Mouse (Mus musculus) megakaryocyte-erythroid progenitor cell, adult 5-6 weeks (primary cell): ENCODE data around the gene Dnajb5. TPM values are rescaled to one million over a fixed set of nuclear protein-coding genes. Genes with fewer than 3 reads are reported as not detected.

Source experiments
- total RNA-seq, 2 experiments: library from RNA; stranded (forward) in 1 of 2; stranded (reverse) in 1 of 2; fragments of 200-1000, 215-1000 nt in 1 of 2; fragments of >200 nt in 1 of 2; fragmentation: Nextera tagmentation in 1 of 2; gene quantifications; 2 replicates each; pipeline ENCODE4 v1.2.3; 2014 to 2017

Dnajb5 gene
- total RNA-seq, 2 experiments from 2014 or later: 0.09 to 2.2 TPM

Other genes with a start within 250 kb of the Dnajb5 start
- not detected in 2 replicates for gene 4930578G10Rik, start 214.3 kb upstream of the Dnajb5 start, total RNA-seq (2014; fragmentation: Nextera tagmentation)
- not detected in 2 replicates for gene 4930578G10Rik, start 214.3 kb upstream of the Dnajb5 start, total RNA-seq (2017)
- gene Ccl19, start 193.2 kb upstream of the Dnajb5 start, total RNA-seq (2014; fragmentation: Nextera tagmentation): not detected in 2 replicates
- not detected in 2 replicates for gene Ccl19, start 193.2 kb upstream of the Dnajb5 start, total RNA-seq (2017)
- not detected in 2 replicates for gene Ccl21a, start 175.8 kb upstream of the Dnajb5 start, total RNA-seq (2014; fragmentation: Nextera tagmentation)
- not detected in 2 replicates for gene Ccl21a, start 175.8 kb upstream of the Dnajb5 start, total RNA-seq (2017)
- 0.94 TPM in 1 of 2 replicates, not detected in the other for gene Fam205a1, start 95.9 kb upstream of the Dnajb5 start, total RNA-seq (2014; fragmentation: Nextera tagmentation)
- not detected in 2 replicates for gene Fam205a1, start 95.9 kb upstream of the Dnajb5 start, total RNA-seq (2017)
- not detected in 2 replicates for gene Gm12394, start 93.0 kb upstream of the Dnajb5 start, total RNA-seq (2014; fragmentation: Nextera tagmentation)
- gene Gm12394, start 93.0 kb upstream of the Dnajb5 start, total RNA-seq (2017): not detected in 2 replicates
- gene Fam205c, start 75.6 kb upstream of the Dnajb5 start, total RNA-seq (2014; fragmentation: Nextera tagmentation): not detected in 2 replicates
- not detected in 2 replicates for gene Fam205c, start 75.6 kb upstream of the Dnajb5 start, total RNA-seq (2017)
- not detected in 2 replicates for gene Phf24, start 33.2 kb upstream of the Dnajb5 start, total RNA-seq (2014; fragmentation: Nextera tagmentation)
- 0.08 TPM in 1 of 2 replicates, not detected in the other for gene Phf24, start 33.2 kb upstream of the Dnajb5 start, total RNA-seq (2017)
- gene 1700022I11Rik, start 19.8 kb downstream of the Dnajb5 start, total RNA-seq (2014; fragmentation: Nextera tagmentation): not detected in 2 replicates
- gene 1700022I11Rik, start 19.8 kb downstream of the Dnajb5 start, total RNA-seq (2017): 1.3 and 3.4 TPM in 2 replicates
- gene Vcp, start 50.7 kb downstream of the Dnajb5 start, total RNA-seq (2014; fragmentation: Nextera tagmentation): 186 and 244 TPM in 2 replicates
- 269 and 346 TPM in 2 replicates for gene Vcp, start 50.7 kb downstream of the Dnajb5 start, total RNA-seq (2017)
- 24.2 and 35.5 TPM in 2 replicates for gene Fancg, start 60.7 kb downstream of the Dnajb5 start, total RNA-seq (2014; fragmentation: Nextera tagmentation)
- 8.3 and 8.5 TPM in 2 replicates for gene Fancg, start 60.7 kb downstream of the Dnajb5 start, total RNA-seq (2017)
- gene Pigo, start 76.0 kb downstream of the Dnajb5 start, total RNA-seq (2014; fragmentation: Nextera tagmentation): 14.7 and 20.3 TPM in 2 replicates
- gene Pigo, start 76.0 kb downstream of the Dnajb5 start, total RNA-seq (2017): 8.3 and 11.0 TPM in 2 replicates
- 207 and 223 TPM in 2 replicates for gene Stoml2, start 81.9 kb downstream of the Dnajb5 start, total RNA-seq (2014; fragmentation: Nextera tagmentation)
- 190 and 198 TPM in 2 replicates for gene Stoml2, start 81.9 kb downstream of the Dnajb5 start, total RNA-seq (2017)
- 1.8 and 2.5 TPM in 2 replicates for gene Fam214b, start 96.4 kb downstream of the Dnajb5 start, total RNA-seq (2014; fragmentation: Nextera tagmentation)
- 1.0 TPM in 2 replicates for gene Fam214b, start 96.4 kb downstream of the Dnajb5 start, total RNA-seq (2017)
- gene Unc13b, start 109.1 kb downstream of the Dnajb5 start, total RNA-seq (2014; fragmentation: Nextera tagmentation): 2.5 and 2.9 TPM in 2 replicates
- 0.52 and 3.2 TPM in 2 replicates for gene Unc13b, start 109.1 kb downstream of the Dnajb5 start, total RNA-seq (2017)